Mouse (Mus musculus) myocyte (in vitro differentiated cells): ENCODE measurements around the gene Pdzd2. TPM values are rescaled to one million over a fixed set of nuclear protein-coding genes. Genes with fewer than 3 reads are reported as not detected.

Experiments
- H3K27me3 ChIP-seq: one replicate; pipeline ENCODE4 v1.6.1; 2011; ENCODE audit not compliant: control insufficient read depth, insufficient read depth, insufficient read length
- H3K36me3 ChIP-seq: one replicate; pipeline ENCODE4 v1.6.1; 2011; ENCODE audit not compliant: control insufficient read depth, insufficient read depth
- H3K4me2 ChIP-seq: one replicate; pipeline ENCODE4 v1.6.1; 2011; ENCODE audit warnings: low read depth, control low read depth
- H3K4me3 ChIP-seq: one replicate; pipeline ENCODE4 v1.5.1; 2011; ENCODE audit warnings: mild to moderate bottlenecking, control low read depth, moderate library complexity
- H3K79me2 ChIP-seq: one replicate; pipeline ENCODE4 v1.6.1; 2011; ENCODE audit not compliant: control insufficient read depth, insufficient read depth
- H3ac ChIP-seq: one replicate; pipeline ENCODE4 v1.6.1; 2011; ENCODE audit not compliant: control insufficient read depth, insufficient read length
- CEBPB ChIP-seq: IDR thresholded peaks from 2 replicates; pipeline ENCODE4 v1.6.1; 2011; ENCODE audit warnings: mild to moderate bottlenecking, moderate library complexity; ENCODE audit not compliant: poor library complexity, insufficient read depth, severe bottlenecking
- E2F4 ChIP-seq: IDR thresholded peaks from one replicate; pipeline ENCODE4 v1.6.1; 2011; ENCODE audit warnings: mild to moderate bottlenecking, control low read depth, moderate library complexity; ENCODE audit not compliant: insufficient read depth
- MAX ChIP-seq: IDR thresholded peaks from one replicate; pipeline ENCODE4 v1.6.1; 2011; ENCODE audit warnings: low read depth, mild to moderate bottlenecking, control low read depth
- MYOD1 ChIP-seq, 3 experiments: IDR thresholded peaks; one replicate each; pipeline ENCODE4 v1.6.1; 2011; ENCODE audit warnings: control low read depth in 2 of 3, low read depth in 2 of 3, mild to moderate bottlenecking in 2 of 3, moderate library complexity in 1 of 3; ENCODE audit not compliant: insufficient read length in 2 of 3, control insufficient read depth in 1 of 3
- MYOG ChIP-seq, 3 experiments: IDR thresholded peaks; one replicate each; pipeline ENCODE4 v1.6.1; 2011; ENCODE audit warnings: control low read depth in 2 of 3, low read depth in 2 of 3, mild to moderate bottlenecking in 2 of 3; ENCODE audit not compliant: insufficient read length in 2 of 3, control insufficient read depth in 1 of 3, insufficient read depth in 1 of 3
- POLR2A ChIP-seq: IDR thresholded peaks from one replicate; pipeline ENCODE4 v1.6.1; 2011; ENCODE audit warnings: low read depth, mild to moderate bottlenecking, control low read depth, moderate library complexity; ENCODE audit not compliant: insufficient read length
- POLR2AphosphoS2 ChIP-seq: IDR thresholded peaks from one replicate; pipeline ENCODE4 v1.6.1; 2011; ENCODE audit warnings: low read depth, control low read depth; ENCODE audit not compliant: insufficient read length
- REST ChIP-seq: IDR thresholded peaks from one replicate; pipeline ENCODE4 v1.6.1; 2011; ENCODE audit warnings: mild to moderate bottlenecking, control low read depth, moderate library complexity; ENCODE audit not compliant: insufficient read depth, insufficient read length
- SRF ChIP-seq: IDR thresholded peaks from one replicate; pipeline ENCODE4 v1.6.1; 2011; ENCODE audit warnings: low read depth; ENCODE audit not compliant: control insufficient read depth, insufficient read length
- TCF12 ChIP-seq: IDR thresholded peaks from one replicate; pipeline ENCODE4 v1.6.1; 2011; ENCODE audit warnings: mild to moderate bottlenecking, control low read depth; ENCODE audit not compliant: poor library complexity, insufficient read depth, severe bottlenecking
- TCF3 ChIP-seq: IDR thresholded peaks from one replicate; pipeline ENCODE4 v1.6.1; 2011; ENCODE audit warnings: low read depth, control low read depth; ENCODE audit not compliant: insufficient read length
- USF1 ChIP-seq: IDR thresholded peaks from one replicate; pipeline ENCODE4 v1.6.1; 2011; ENCODE audit warnings: low read depth, mild to moderate bottlenecking, control low read depth, moderate library complexity
- polyA plus RNA-seq: library from polyadenylated mRNA; unstranded; fragments of >200 nt; fragmentation: generic; extraction: Trizol; gene quantifications from one replicate; pipeline ENCODE4 v1.2.1, GENCODE M21; 2012; ENCODE audit warnings: missing spikeins

The Pdzd2 gene
- polyA plus RNA-seq, 1 experiment: 0.01 TPM

DNA sequence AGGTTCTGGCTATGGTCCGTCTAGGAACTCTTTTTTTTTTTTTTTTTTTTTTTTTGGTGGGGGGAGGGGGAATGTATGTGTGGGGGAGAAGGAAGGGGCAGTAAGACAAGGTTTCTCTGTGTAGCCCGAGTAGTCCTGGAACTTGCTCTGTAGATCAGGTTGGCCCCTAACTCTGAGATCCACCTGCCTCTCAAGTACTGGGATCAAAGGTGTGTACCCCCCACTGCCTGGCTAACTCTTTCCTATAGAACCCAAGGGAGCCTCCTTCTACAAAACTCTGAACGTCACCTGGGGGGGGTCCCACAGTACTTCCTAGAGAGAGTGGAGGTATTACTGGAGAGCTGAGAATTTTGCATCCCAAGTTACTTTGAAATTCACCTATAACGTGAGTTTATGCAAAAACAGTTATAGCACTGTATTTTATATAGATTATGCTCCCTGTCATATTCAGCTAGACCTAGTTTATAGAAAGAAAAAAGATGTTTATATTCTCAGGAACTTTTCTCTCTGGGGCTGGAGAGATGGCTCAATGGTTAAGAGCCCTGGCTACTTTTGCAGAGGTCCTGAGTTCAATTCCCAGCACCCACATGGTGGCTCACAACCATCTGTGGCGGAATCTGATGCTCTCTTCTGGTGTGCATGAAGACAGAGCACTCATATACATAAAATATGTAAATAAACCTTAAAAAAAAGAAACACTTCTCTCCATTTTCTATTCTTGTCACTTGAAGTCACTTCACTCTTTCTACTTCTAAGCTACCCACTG lies 191.9 kb downstream of the Pdzd2 start:
- Histone ChIP-seq H3K36me3 (no peaks in the 10 kb centered on the region), H3K4me2 (no peak overlapping the region), H3K4me3 (no peak overlapping the region), H3K79me2 (no peaks in the 10 kb centered on the region), H3ac (no peak overlapping the region), H3K27me3 (peaks cover 13% of the 10 kb centered on the region)
- no peak for TF ChIP-seq MYOG (IDR thresholded peaks at IDR 0.05; ENCODE audit: control insufficient read depth in 1 of 3, insufficient read depth in 1 of 3, insufficient read length in 2 of 3, low read depth in 2 of 3)
- TF ChIP-seq POLR2A: no peak
- TF ChIP-seq TCF12: no peak
- TF ChIP-seq MAX: no peak
- TF ChIP-seq CEBPB: no peak
- TF ChIP-seq E2F4: no peak

DNA sequence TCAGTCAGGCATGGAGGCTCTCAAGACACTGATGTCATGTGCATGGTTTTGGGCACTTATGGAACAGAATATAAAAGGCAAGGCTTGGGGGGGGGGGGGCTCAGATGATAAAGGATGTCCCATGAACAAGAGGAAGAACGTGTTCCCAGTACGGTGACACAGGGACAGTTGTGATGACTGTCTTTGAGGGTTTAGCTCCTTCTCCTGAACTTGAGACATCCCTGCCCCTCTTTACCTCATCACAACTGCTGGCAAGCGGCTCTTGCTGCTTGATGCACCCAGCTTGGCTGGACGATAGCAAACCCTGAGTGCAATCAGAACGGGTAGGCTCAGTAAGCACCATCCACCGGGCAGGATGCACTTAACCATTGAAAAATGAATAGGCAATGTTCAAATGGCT lies 192.9 kb downstream of the Pdzd2 start:
- H3ac ChIP-seq: no peak overlapping the region
- no peak for TF ChIP-seq TCF12
- TF ChIP-seq REST: no peak
- TF ChIP-seq SRF: no peak
- no peak for TF ChIP-seq CEBPB
- no peak for TF ChIP-seq POLR2A
- no peak for TF ChIP-seq TCF3
- TF ChIP-seq USF1: no peak
- H3K27me3 ChIP-seq: peaks cover 13% of the 10 kb centered on the region
- H3K4me2 ChIP-seq: no peak overlapping the region
- no peaks in the 10 kb centered on the region for H3K36me3 ChIP-seq
- no peak overlapping the region for H3K4me3 ChIP-seq
- no peaks in the 10 kb centered on the region for H3K79me2 ChIP-seq

DNA sequence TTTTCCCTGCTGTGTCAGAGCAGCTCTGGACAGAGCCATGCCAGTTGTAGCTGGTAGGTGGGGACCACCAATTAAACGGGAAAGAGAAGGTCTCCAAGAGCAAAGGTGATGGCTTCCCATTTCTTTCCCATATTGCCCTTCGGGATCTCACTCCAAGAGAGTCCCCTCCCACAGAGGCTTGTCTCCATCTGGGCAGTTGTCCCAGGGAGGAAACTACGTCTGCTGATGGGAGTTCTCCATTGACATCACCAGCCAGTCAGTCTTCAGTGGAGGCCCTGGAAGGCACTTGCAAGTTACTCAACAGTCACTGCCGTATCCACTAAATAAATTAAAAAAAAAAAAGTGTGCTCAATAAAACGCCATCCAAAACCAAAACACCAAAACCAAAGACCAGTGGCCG lies 194.1 kb downstream of the Pdzd2 start:
- TF ChIP-seq POLR2A (no peak), MAX (no peak), REST (no peak), USF1 (no peak), TCF3 (no peak), POLR2AphosphoS2 (no peak), TCF12 (no peak), CEBPB (no peak), SRF (no peak)
- H3K4me3 ChIP-seq: no peak overlapping the region

DNA sequence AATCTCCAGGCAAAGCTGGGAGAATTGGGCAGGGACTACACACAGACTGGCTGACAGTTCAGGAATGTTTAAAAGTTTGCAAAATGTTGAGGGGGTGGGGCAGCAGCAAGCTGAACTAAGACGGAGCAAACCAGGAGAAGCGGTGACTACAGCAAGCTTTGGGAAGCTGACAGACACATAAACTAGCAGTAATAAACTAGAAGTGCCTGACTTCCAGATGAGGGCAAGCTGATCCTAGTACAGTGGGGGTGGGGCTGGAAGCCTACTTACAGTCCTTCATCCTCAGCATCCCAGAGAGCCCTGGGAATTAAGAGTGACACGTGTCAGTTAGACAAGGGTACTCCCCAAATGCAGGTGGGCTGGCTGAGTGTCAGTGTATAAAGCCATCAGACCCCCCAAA lies 194.5 kb downstream of the Pdzd2 start:
- TF ChIP-seq E2F4 (no peak), POLR2AphosphoS2 (no peak), POLR2A (no peak), SRF (no peak), CEBPB (no peak), TCF12 (no peak), USF1 (no peak), MAX (no peak), REST (no peak), MYOD1 (IDR thresholded peaks at IDR 0.05; ENCODE audit: control insufficient read depth in 1 of 3, insufficient read length in 2 of 3, low read depth in 2 of 3) (no peak), TCF3 (no peak), MYOG (IDR thresholded peaks at IDR 0.05; ENCODE audit: control insufficient read depth in 1 of 3, insufficient read depth in 1 of 3, insufficient read length in 2 of 3, low read depth in 2 of 3) (no peak)

More for the DNA sequence above, 194.1 kb downstream of the Pdzd2 start:
- Histone ChIP-seq H3K36me3 (no peaks in the 10 kb centered on the region), H3K4me2 (no peak overlapping the region), H3K27me3 (peaks cover 13% of the 10 kb centered on the region), H3ac (no peak overlapping the region), H3K79me2 (no peaks in the 10 kb centered on the region)

DNA sequence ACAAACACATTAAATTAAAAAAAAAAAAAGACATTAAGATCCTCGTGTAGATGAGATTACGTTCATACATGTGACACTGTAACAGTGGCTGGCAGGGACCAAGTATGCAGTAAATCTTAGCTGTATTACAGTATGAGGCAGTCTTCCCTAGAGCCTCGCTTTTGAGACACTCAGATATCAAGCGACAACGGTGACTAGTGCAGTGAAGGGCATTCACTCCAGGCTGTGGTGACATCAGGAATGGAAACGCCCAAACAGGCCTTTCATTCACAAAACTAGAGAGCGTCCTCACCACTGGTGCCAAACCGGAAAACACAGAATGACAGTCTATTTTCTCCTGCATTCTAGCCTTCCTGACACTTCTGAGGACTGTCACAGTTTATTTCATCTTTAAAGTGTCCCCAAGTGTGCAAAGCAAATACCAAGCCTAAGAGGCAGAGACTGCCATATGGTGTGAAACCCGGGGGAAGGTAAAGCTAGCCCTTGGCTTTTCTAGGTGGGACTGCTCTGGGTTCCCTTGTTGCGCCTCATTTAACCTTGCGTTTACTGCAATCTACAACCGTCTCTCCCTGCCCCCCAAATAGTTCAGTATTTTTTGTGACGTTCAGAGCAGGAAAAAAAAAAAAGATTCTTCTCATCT lies 195.9 kb downstream of the Pdzd2 start:
- Histone ChIP-seq H3K4me3 (no peak overlapping the region), H3K27me3 (peaks cover 1% of the 10 kb centered on the region), H3K79me2 (no peaks in the 10 kb centered on the region), H3K36me3 (no peaks in the 10 kb centered on the region), H3ac (no peak overlapping the region), H3K4me2 (no peak overlapping the region)
- TF ChIP-seq SRF: no peak
- no peak for TF ChIP-seq CEBPB
- no peak for TF ChIP-seq USF1
- TF ChIP-seq MYOD1 (IDR thresholded peaks at IDR 0.05; ENCODE audit: control insufficient read depth in 1 of 3, insufficient read length in 2 of 3, low read depth in 2 of 3): no peak
- no peak for TF ChIP-seq REST
- TF ChIP-seq TCF12: no peak

More for the DNA sequence above, 194.5 kb downstream of the Pdzd2 start:
- Histone ChIP-seq H3K36me3 (no peaks in the 10 kb centered on the region), H3K27me3 (peaks cover 13% of the 10 kb centered on the region), H3K4me2 (no peak overlapping the region), H3ac (no peak overlapping the region), H3K79me2 (no peaks in the 10 kb centered on the region), H3K4me3 (no peak overlapping the region)
